Mouse (Mus musculus) urinary bladder, postnatal 14 days (tissue): ENCODE data around the gene Mrtfb.

ENCODE experiments used
- DNase-seq: peaks from one replicate; pipeline ENCODE4 v3.0.0; 2021; ENCODE audit warnings: low spot score

Mrtfb gene

GRCm38 (mm10) chr16:13437037-13437769 is 180.9 kb downstream of the Mrtfb start:
- peak; percentile 96 for DNase-seq

- peak; percentile 51 for DNase-seq
Measured at GRCm38 (mm10) chr16:13437770-13438372, 181.6 kb downstream of the Mrtfb start.

- DNase-seq, result peak; percentile 55
Measured at GRCm38 (mm10) chr16:13440468-13440867, 184.2 kb downstream of the Mrtfb start.

- no peak for DNase-seq
Measured at GRCm38 (mm10) chr16:13443764-13444163, 187.5 kb downstream of the Mrtfb start.

- DNase-seq, result no peak
Measured at GRCm38 (mm10) chr16:13445461-13445860, 189.2 kb downstream of the Mrtfb start.

DNA sequence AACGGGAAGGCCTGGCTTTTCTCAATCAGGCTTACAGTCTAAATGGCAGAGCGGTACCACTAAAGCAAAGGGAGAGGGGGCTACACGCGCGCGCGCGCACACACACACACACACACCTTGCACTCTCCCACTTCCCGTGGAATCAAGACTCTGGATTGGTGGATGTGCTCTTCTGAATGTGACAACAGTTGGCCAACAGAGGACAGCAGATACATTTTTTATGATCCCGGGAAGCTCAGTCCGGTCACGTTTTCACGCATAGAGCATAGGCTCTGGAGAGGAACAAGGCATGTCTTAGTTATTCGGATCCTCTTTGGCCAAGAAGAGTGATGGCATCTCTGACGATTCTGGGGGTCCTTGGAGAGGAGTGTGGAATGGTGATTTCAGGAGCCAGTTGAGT is 190.2 kb downstream of the Mrtfb start:
- DNase-seq, result peak; percentile 18

DNA sequence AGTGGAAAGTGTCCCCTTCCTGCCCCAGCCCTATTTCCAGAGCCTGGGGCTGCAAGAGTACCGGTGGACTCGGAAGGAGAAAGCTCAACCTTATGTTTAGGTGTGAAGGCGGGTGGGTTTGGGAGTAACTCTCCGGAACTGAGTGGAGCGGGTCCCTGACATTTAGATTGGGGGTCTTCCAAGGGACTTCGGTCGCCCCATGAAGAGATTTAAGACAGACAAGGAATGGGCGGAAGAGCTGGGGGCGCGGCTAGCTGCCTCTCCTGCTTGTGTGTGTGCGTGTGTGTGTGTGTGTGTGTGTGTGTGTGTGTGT is 190.6 kb downstream of the Mrtfb start:
- no peak for DNase-seq

- peak; percentile 61 for DNase-seq
Measured at GRCm38 (mm10) chr16:13447284-13448050, 191.2 kb downstream of the Mrtfb start.

DNA sequence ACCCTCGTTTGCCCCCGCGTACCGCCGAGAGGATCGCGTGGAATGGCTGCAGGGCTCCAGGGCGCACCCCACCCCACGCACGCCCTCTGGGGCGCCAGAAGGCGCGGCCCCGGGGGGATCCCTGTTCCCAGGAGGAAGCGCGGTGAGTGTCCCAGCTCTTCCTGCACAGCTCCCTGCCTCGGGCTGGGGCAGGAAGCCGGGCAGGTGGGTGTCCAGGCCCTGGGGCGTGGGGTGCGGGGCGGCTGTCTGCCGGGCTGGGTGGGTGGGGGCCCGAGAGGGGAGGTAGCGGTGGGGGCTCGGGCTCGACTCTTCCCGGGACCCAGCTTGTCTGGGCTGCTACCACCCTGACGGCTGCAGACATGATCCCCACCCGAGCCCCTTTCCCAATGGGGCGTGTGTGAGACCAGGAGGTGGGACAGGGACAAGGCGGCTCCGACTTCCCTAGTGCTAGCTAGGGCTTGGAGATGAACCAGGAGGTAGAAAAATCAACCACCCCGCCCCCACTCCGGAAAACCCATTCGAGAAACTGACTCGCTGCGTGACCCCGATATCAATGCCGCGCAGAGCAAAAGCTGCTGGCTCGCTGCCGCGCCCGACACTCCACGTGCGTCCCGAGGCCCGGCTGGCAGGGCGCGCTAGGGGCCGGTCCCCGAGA is 191.9 kb downstream of the Mrtfb start:
- peak; percentile 53 for DNase-seq

GRCm38 (mm10) chr16:13448706-13449090 is 192.4 kb downstream of the Mrtfb start:
- no peak for DNase-seq

DNA sequence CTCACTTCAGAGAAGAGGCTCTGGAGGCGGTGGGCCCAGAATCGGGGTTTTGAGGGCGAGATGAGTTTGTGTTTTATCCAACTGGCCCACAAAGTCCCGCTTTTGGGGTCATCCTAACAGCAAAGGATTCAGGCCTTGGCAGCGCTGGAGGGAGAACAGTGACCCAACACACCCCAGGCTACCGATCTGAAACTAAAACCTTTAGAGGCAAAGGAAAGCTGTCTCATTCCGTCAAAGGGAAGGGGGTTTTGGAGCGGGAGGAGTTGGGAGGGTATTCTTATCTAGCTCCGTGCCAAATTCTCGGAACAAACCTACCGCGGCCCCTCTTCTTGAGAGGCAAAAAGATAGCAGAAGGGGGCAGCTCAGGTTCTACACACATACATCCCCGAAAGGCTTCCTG is 193.2 kb downstream of the Mrtfb start:
- no peak for DNase-seq

GRCm38 (mm10) chr16:13450831-13451230 is 194.6 kb downstream of the Mrtfb start:
- DNase-seq, result no peak

DNA sequence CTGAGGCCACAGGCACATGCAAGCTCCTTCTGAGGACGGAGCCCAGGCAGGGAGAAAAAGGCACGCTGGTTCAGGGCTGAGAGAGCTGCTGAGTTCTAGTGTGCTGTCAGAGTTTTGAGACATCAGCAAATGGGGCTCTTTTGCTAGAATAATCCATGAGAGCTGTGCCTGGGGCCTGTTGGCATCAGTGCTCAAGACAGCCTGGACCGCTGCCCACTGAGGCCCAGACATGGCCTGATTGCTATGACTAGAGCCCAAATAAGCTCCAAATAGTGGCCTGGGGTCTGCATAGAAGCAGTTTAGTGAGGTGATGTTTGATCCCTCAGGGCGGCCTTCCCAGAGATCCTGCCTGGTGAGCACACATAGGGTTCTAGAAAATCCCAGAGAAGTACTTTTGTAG is 195.7 kb downstream of the Mrtfb start:
- DNase-seq, result no peak

GRCm38 (mm10) chr16:13452661-13453060 is 196.4 kb downstream of the Mrtfb start:
- DNase-seq, result no peak

GRCm38 (mm10) chr16:13454026-13454600 is 197.8 kb downstream of the Mrtfb start:
- DNase-seq, result peak; percentile 28

GRCm38 (mm10) chr16:13455560-13455959 is 199.3 kb downstream of the Mrtfb start:
- no peak for DNase-seq

DNA sequence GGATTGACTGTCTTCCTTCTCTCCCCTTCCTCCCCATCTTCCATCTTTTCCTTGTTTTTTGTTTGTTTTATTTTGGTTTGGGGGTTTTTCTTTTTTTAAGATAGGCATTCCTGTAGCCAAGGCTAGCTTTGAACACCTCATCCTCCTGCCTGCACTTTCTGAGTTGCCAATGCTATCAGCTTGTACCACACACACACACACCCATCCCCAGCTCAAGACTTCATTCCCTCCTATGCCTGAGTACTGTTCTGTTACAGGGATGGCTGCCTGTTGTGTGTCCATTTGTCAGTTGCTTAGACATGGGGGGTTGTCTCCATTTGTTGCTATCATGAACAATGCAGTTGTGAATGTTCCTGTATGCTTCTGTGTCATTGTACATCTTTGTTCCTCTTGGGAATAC is 202.3 kb downstream of the Mrtfb start:
- DNase-seq, result no peak

DNA sequence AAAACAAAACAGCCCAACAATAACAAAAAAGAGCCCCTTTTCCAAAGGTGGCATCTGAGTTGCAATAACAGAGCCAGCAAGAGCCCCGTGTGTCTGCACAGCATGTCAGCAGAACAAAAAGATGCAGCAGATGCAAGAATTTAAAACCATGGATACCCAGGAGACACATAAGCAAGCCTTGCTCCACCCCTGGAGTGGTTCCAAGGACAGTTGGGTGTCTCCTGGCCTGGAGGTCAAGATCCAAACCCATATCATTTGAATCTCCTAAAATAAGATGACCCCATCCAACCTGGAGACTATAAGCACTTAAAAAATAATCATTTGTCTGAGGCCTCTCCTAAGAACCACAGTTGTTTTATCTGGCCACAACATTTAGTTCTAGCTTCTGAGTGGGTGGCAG is 203.8 kb downstream of the Mrtfb start:
- DNase-seq, result no peak

GRCm38 (mm10) chr16:13460777-13461408 is 204.6 kb downstream of the Mrtfb start:
- DNase-seq, result no peak

- no peak for DNase-seq
Measured at GRCm38 (mm10) chr16:13464662-13465061, 208.4 kb downstream of the Mrtfb start.
